Mouse (Mus musculus): ENCODE data around the gene Cyb5rl.

Gene Cyb5rl

DNA sequence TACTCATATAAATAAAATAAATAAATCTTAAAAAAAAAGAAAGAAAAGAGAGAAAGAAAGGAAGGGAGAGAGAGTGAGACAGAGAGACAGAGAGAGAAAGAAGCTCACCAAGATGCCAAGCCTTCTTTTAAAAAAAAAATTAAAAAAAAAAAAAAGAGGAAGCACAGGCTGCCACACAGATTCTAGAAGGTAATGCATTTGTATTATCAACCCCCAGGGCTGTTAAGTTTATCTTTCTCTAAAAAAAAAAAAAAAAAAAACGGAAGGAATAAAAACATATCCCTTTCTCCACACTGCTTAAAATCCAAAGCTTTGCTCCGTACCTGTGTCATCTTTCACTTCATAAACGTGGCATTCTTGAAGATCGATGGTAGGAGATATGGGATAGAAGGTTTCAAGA lies 5.2 kb upstream of the Cyb5rl start:
- DNase-seq (ENCODE audit: low read depth, low spot score): no peak

DNA sequence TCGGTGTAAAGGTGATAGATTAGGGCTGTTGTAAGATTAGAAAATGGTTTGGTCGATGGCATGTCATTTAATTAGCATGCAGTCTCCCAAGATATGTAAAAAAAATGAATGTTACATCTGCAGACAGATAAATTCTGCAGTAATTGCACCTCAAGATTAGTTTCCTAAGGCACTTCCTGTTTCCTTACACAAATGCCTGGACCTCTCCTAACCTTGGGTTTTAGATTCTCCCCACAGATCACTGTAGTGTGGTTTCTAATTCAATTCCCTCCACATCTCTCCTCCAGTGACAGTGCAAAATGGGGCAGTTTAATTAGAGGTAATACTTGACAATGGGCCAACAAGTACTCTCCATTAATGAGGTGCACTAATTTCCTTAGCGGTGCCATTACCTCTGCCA lies 3.6 kb upstream of the Cyb5rl start:
- no peak for DNase-seq (ENCODE audit: low read depth, low spot score)

DNA sequence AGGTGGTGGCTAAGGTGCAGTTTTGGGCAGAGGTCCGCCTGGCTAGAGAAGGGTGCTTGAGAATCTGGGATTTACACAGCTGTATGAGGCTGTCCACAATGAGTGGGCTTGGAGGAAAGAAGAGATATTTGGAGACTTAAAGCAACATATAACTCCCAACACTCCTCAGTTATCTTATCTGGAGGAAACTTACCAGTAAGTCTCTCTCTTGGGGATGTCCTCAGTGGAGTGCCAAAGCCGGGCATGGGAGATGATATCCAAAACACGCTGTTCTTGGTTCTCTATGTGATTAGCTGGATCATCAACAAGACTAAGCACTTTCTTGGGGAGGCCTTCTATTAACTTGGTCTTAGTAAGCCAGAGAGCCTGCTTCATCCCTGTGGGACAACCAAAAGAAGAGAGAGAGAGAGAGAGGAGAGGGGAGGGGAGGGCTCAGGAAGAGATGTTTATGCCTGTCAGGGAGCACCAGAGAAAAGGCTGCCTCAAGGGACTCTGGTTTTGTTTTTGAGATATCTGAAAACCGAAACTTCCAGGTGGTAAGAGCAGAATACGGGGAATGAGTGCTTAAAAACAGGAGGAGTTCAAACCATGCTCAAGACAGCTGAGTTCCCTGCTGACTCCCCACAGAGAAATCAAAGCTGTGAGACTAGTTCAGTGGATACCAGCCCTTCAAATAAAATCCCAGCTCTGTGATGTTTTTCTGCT lies 2.2 kb upstream of the Cyb5rl start:
- DNase-seq (ENCODE audit: low read depth, low spot score): no peak

DNA sequence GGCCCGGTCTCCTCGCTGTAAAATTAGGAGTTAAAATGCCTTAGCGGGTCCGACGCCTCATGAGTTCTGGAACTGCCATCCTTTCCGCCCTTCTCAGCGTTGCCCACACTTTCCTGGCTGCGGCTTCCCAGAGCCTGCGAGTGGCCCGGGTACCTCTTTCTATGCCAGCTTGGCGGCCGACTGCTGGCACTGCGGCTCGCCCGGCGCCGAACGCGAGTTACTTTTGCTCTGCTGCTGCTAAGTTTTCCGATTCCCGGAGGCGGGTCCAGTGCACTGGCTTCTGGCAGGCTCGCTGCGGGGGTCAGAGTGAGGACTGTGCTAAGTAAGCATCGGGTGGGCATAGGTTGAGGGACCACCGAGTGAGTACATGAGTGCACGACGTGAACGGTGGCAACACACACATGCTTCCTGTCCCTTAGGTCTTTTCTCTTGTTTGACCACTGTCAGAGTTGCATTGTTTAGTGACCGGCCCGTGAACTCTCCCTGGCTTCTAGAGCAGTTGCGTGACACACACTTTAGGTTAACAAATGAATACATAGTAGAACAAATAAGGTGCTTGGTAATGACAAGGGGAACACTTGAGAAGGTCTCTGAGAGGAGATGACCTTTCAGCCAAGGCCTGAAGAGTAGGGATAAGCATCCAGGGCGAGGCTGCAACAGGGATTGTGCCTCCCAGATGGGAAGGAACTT lies 508 bp downstream of the Cyb5rl start:
- no peak for DNase-seq (ENCODE audit: low read depth, low spot score)

DNA sequence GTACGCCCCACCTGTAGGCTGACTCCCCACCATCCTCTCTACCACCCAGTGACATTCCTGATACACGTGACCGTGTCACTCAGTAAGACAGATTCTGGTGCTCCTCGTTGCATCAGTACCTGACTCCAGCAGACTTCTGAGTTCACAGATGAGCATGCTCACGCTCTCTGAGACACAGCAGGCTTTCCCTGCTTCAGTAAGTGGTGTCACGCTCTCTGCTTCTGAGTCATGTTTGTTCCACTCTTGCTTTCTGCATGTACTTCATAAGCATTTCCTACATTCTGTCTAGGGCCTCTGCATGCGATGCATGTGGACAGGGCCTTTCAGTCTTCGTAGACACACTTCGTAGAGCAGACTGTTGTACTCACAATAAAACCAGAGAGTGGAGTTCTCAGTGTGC lies 5.6 kb downstream of the Cyb5rl start:
- no peak for DNase-seq (ENCODE audit: low read depth, low spot score)

DNA sequence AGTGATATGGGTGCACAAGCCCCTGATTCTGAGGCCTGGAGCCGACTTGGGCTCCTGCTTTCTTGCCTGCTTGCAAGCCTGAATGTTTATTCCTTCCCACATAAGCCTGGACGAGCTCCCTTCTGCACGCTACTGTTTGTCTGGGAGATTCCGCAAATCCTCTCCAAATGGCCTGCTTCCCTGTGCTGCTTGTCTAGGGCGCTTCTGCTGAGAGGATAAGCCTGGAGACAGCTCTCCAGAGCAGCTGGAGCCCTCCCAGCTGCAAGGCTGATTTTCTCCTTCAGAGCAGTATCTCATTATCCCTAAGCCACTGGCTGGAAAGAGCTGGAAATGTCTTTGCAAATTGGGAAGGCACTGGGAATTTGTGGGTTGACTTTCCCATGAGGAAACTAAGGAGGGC lies 8.7 kb downstream of the Cyb5rl start:
- no peak for DNase-seq (ENCODE audit: low read depth, low spot score)

DNA sequence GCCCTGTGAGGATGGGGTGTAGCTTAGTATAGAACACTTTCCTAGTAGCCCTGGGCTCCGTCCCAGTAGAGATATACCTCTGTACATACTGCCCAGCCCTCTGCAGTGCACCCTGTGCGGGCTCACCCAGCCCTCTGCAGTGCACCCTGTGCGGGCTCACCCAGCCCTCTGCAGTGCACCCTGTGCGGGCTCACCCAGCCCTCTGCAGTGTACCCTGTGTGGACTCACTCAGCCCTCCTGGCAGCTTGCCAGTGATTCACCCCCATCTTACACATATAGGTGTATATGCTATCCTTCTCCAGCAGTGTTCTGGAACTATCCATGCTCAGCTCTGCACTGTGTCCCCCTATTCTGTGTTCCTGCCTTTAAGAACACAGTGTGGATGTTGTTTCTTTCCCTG lies 12.1 kb downstream of the Cyb5rl start:
- no peak for DNase-seq (ENCODE audit: low read depth, low spot score)

DNA sequence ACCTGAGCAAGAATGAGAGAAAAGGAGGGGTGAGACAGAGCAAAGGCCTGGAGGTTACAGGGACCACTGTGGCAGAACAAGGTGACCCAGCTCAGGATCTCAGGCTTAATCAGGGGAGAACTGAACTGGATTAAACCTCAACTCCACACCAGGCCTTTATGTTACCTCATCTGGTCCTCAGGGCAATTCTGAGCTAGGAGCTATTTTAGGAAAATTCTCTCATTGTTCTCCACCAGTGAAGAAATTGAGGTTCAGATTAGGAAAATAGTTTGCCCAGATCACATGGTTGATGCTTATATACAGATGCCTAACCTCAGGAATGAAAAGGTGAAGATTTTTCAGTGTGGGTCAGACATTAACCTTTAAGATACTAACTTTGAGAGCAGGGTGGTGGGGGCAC lies 12.9 kb downstream of the Cyb5rl start:
- DNase-seq (ENCODE audit: low read depth, low spot score): no peak

DNA sequence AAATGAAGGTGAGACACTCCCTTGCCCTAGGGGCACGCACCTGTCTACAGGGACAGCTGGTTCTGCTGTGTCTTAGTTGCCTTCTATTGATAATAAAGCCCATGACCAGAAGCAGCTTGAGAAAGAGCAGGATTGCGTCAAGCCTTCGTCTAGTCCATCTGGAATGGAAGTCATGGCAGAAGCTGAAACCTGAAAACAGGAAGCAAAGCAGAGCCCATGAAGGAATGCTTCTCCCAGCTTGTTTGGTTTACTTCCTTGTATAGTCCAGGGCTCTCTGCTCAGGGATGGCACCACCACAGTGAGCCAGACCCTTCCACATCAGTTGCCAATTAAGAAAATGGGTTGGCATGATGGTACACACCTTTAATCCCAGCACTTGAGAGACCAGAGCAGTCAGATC lies 15.4 kb downstream of the Cyb5rl start:
- DNase-seq (ENCODE audit: low read depth, low spot score): no peak

DNA sequence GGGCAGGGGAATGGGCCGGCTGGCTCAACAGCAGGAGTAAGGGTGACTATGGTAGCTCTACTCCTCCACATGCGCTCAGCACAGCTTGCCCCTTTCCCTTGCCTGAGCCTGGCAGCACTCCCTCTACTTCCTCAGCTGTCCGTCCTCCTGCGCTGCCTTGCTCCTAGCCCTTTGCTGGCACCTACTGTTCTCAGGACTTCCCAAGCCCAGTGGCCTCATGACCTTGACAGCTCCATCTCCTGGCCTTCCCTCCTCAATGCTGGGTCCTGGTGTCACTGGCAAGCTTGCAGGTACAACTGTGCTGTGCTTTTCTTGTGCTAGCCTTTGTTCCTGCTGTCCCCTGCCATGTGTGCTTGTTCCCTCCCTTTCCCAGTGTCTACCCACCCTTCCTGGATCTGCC lies 16.3 kb downstream of the Cyb5rl start:
- DNase-seq (ENCODE audit: low read depth, low spot score): no peak

DNA sequence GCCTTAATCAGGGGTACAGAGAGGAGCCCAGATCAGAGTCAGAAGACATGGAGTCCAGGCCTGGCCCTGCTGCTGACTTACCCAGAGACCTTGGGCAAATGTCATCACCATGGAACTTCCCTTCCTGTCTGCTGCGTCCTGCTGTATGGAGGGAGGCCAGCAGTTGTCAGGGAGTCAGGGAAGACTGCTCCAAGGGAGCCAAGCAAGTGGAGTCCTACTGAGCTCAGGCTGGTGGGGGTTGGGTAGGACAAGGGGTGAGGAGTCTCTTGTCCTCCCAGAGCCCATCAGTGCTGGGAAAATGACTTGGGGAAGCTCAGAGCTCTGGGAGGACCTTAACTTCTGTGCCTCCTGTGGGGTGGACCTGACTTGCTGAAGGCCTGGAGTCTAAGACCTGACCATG lies 17.6 kb downstream of the Cyb5rl start:
- no peak for DNase-seq (ENCODE audit: low read depth, low spot score)

DNA sequence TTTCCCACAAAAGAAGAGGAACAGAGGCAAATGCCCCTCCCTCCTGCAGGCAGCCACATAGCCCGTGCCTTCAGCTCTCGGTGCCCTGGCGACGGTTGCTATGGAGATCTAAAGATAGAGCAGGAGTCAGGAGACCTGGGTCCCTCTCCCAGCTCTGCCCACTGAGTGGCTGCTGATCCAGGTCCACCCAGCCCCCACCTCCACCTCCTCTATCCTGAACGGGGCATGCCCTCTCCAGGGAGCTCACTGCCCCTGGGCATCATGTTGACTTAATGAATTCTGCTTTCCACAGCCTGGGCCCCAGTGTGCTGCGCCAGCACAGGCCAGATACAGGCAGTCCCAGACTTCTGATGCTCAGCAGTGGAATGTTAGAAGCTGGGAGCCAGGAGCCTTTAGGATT lies 18.1 kb downstream of the Cyb5rl start:
- peak; percentile 23 for DNase-seq (ENCODE audit: low read depth, low spot score)

DNA sequence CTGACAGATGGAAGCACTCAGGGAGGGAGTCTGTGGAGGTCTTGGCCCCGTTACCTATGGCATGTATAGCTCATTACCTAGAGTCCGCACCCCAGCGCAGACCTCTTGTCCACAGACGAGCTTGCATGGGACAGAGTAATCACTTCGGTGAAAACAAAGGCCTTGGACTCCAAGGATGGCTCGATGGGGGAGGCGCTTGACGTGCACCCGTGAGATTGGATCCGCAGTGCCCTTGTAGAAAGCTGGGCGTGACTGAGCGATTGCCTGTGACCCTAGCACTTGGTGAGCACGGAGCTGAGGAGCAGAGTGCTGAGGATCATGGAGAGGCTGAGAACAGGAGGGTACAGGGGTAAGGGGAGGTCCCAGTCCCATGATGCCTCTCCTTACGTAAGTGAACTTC lies 24.9 kb downstream of the Cyb5rl start:
- no peak for DNase-seq (ENCODE audit: low read depth, low spot score)

DNA sequence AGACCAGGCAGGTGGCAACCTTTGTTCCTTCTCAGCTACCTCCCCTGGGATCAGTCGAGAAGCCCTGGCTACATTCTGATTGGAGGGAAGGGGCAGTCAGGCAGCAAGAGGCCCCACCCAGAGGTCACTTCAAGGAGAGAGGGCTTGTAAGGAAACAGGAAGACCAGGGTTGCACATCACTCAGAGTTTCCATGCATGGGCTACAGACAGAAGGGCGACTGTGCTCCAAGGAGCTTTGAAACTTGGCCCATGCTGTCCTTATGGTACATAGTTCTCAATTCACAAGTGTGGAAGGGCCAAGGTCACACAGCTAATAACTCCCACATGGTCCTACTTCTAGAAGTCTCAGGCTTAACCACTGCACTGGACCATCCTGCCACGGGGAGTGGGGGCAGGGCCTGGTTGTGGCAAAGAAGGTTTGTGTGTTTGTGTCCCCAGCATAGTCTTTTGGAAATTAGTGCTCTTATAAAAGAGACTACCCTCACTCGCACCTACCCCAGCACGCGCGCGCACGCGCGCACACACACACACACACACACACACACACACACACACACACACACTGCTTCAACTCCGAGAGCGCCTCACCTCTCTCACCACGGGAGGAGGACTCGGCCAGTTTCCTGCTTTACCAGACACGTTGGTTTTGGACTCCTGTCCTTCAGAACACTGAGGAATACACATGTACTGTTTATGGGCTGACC lies 27.8 kb downstream of the Cyb5rl start:
- DNase-seq (ENCODE audit: low read depth, low spot score): no peak

DNA sequence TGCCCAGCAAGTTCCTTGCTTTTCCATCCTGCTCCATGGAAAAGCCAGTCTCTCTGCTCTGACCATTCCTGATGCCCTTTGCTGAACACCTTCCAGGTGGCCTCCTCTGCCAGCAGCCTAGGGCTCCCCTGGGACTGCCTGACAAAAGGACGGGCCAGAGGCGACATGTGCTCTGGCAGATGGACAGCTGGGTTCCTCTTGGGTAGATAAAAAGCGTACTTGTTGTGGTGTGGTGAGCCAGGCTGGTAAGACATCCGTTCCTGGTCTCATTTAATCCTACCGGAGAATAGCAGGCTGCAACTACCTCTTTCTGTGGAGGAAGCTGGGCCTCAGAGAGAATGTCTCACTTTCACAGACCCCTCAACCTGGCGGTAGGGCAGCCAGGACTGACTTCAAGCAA lies 29.3 kb downstream of the Cyb5rl start:
- DNase-seq (ENCODE audit: low read depth, low spot score): no peak

DNA sequence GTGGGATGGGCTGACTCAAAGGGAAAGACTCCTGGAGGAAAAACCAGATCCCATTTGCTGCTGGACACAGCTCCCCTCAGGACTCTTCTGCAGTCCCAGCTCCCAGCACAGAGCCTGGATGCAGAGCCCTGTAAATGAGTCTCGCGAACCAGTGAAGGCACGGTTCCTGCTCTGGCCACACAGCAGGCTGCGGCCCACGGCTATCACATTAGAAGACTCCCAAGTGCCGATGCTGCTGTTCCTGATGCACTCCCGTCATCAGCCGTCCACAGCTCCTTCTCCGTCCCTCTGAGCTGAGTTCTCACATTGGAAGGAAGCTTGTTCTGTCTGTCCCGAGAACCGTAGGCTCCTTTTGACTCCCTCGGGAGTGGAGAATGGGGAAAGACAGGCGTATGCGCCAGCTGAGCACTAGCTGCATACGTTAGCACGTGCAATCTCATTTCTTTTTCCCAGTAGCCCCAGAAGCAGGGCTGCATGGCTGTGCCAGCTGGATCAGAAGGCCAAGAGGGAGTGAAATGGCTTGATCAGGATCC lies 30.1 kb downstream of the Cyb5rl start, which contains the start of gene Cdcp2:
Gene Cdcp2 (plus strand): TSS at position 51 of the 533 bp plus-strand sequence.
- DNase-seq (ENCODE audit: low read depth, low spot score): no peak

DNA sequence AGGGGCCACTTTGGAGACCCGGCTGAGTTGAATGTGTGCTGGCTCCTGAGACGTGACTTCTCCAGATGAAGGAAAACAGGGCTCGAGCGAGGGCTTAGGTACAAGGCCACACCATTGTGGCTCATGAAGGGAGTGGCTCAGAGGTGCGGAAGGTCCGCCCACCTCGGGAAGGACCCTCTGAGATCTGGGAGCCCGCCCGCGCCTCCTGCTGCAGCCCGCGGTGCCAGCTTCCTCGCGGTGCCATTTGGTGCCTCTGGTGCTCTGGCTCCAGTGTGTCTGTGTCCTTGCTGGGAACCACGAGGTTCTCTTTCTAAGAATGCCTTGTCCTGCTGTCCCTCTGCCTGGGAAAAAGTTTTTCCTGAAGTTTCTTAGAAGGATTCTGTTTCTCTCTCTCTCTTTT lies 31.1 kb downstream of the Cyb5rl start:
- DNase-seq (ENCODE audit: low read depth, low spot score): no peak

DNA sequence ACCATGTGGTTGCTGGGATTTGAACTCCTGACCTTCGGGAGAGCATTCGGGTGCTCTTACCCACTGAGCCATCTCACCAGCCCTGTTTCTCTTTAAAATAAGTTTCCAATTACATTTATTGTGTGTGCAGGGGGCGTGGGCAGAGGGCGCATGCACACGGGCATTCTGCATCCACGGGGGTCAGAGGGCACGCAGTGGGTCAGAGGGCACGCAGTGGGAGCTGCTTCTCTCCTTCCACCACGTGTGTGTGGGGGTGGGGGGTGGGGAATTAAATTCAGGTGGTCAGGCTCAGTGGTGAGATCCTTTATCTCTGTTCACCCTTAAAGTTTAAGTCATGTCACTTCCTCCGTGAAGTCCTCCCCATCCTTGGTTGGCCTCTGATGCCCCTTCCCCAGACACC lies 31.6 kb downstream of the Cyb5rl start:
- DNase-seq (ENCODE audit: low read depth, low spot score): no peak

DNA sequence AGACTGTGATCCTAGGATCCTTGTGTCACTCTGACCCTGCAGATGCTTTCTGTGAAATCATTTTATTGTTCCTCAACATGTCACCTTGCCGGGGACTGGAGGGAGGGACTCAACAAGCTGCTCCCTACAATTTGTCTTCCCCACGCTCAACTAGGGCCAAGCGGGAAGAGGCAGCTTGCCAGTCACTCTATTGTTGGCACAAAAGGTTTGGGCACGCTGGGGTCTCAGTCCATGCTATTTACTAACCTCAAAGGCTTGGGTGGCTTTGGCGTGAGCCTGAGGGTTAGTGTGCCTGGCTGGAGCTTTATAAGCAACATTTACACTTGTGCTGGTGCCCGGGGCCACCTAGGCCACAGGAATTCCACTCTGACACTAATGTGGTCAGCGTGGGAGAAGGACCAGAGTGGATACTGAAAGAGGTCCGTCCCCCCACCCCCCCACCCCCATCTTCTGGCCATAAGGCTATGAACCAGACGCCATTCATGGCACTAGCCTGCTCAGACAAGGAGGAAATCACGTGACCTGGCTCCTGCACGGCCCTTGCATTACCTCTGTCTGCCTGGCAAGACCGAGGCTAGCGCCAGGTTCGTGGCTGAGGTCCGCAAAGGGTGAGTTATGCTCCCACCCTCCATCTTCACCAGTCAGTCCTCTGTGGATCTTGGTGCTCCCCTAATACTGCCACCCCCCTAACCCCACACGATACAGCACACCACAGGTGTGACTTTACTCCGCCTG lies 32.2 kb downstream of the Cyb5rl start:
- DNase-seq (ENCODE audit: low read depth, low spot score): no peak

DNA sequence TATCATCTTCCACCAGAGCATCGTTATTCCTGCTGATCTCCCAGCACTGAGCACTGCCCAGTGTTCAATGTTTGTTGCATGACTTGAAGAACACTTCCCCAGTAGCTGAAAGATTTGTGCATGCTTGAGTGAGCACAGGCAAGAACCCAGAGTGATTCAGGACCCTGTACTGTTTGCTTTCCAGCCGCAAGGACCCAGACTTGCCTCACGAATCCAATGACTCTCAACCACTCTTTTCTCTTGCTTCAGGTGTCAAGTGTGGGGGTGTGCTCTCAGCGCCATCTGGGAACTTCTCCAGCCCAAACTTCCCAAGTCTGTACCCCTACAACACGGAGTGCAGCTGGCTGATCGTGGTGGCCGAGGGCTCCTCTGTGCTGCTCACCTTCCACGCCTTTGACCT lies 35.4 kb downstream of the Cyb5rl start:
- DNase-seq (ENCODE audit: low read depth, low spot score): no peak

DNA sequence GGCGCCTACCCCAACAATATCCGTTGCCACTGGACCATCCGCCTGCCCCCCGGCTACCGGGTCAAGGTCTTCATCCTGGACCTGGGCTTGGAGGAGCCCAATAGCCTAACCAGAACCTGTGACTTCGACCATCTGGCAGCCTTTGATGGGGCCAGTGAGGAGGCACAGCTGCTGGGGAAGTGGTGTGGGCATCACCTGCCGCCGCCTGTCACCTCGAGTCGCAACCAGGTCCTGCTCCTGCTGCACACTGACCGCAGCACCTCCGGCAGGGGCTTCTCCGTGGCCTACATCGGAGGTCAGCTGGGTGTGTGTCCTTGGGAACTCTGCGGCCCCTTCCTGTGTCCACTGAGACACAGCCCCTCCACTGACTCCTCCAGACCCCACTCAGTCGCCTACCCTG lies 40.0 kb downstream of the Cyb5rl start:
- no peak for DNase-seq (ENCODE audit: low read depth, low spot score)

DNA sequence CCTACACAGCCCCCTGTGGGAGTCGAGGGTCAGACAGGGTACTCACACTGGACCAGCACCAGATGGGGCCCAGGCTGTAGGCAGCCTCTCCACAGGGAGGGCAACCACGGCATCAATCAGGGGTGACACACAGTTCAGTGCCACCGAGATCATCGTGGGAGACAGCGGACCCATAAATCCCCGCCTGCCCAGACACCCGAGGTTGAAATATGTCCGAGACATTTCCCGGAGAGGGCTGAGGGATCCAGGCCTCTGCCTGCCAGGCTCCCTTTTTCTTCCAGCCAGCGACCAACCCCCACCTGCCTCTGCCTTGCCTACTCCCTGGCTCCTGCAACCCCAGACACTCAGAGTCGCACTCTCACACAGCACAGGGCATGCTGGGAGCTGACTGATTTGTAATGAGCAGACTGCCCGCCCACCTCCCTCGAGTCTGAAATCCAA lies 41.5 kb downstream of the Cyb5rl start:
- no peak for DNase-seq (ENCODE audit: low read depth, low spot score)

Data from retina, adult 2 months (tissue).